In genomic region chr5:93005815-93006341, GRCm38 (mm10) we compare ENCODE assay signal across 8 mouse cellular contexts. TPM values are rescaled to one million over a fixed set of nuclear protein-coding genes. Genes with fewer than 3 reads are reported as not detected.
DNase-seq lines count a peak whose midpoint lies in the region; ATAC-seq and TF ChIP-seq lines count a peak whose summit lies in the region.

No protein-coding gene starts in this region.

- no peak for TF ChIP-seq EP300 in heart, adult 2 months (IDR thresholded peaks at IDR 0.05; ENCODE audit: insufficient read depth, low read depth, low read length)

- no peaks in the 10 kb centered on the region for H3K36me3 ChIP-seq in heart, adult 2 months (ENCODE audit: control insufficient read depth, insufficient read depth, low read length)
- H3K36me3 ChIP-seq in kidney, embryonic 15.5 days, result no peaks in the 10 kb centered on the region
- H3K36me3 ChIP-seq in midbrain, embryonic 10.5 days, result no peaks in the 10 kb centered on the region

- intact Hi-C loops in heart, adult 2 months (cut with DNase I), result no loop called here

- H3K79me2 ChIP-seq in heart, adult 2 months (replicated peaks; ENCODE audit: control insufficient read depth, insufficient read depth, low read length), result no peaks in the 10 kb centered on the region

- no peak for TF ChIP-seq CTCF in heart, adult 2 months (IDR thresholded peaks at IDR 0.05)

- H3K4me2 ChIP-seq in kidney, embryonic 15.5 days, result peak overlapping the region; percentile 58

- H3K9ac ChIP-seq in heart, adult 2 months (ENCODE audit: low read depth, low read length), result 0 out of 2 replicates have a peak overlapping the region, but pooled peaks have one; percentile 26
- H3K9ac ChIP-seq in kidney, embryonic 15.5 days, result no peak overlapping the region

- peak; percentile 38 to 54 for DNase-seq in frontal cortex, postnatal 36 days (ENCODE audit: low spot score in 2 of 2)
- no peak for DNase-seq in frontal cortex, postnatal 10 days (ENCODE audit: low spot score in 2 of 2)
- peak; percentile 66 for DNase-seq in adrenal gland, postnatal 10 days
- DNase-seq in heart, adult 2 months, result peak; percentile 56 to 61
- DNase-seq in midbrain, embryonic 10.5 days (ENCODE audit: low spot score), result peak; percentile 50
- no peak for DNase-seq in thymus, postnatal 36 days

- ATAC-seq in kidney, embryonic 15.5 days (replicated peaks; ENCODE audit: low FRiP score), result peak; percentile 64
- no peak for ATAC-seq in erythroblast, adult 5-6 weeks (replicated peaks; ENCODE audit: low FRiP score, poor library complexity, severe bottlenecking)

- TF ChIP-seq POLR2A in heart, adult 2 months (IDR thresholded peaks at IDR 0.05; ENCODE audit: insufficient read depth, low read depth, low read length), result no peak

- peak overlapping the region; percentile 43 for H3K4me3 ChIP-seq in heart, adult 2 months
- peak overlapping the region; percentile 35 for H3K4me3 ChIP-seq in kidney, embryonic 15.5 days (replicated peaks)
- peak overlapping the region; percentile 33 for H3K4me3 ChIP-seq in midbrain, embryonic 10.5 days

- H3K9me3 ChIP-seq in kidney, embryonic 15.5 days (replicated peaks), result no peaks in the 10 kb centered on the region
- no peaks in the 10 kb centered on the region for H3K9me3 ChIP-seq in midbrain, embryonic 10.5 days (replicated peaks)

- 32% methylated on average over 14 of the region's 14 CpGs for WGBS in heart, adult 2 months
- 34% methylated on average over 14 of the region's 14 CpGs for WGBS in kidney, embryonic 15.5 days
- WGBS in midbrain, embryonic 10.5 days, result 43% methylated on average over 14 of the region's 14 CpGs

- peak overlapping the region; percentile 53 for H3K27ac ChIP-seq in heart, adult 2 months
- H3K27ac ChIP-seq in kidney, embryonic 15.5 days, result peak overlapping the region; percentile 89
- H3K27ac ChIP-seq in midbrain, embryonic 10.5 days (replicated peaks), result peak overlapping the region; percentile 69

- peaks cover 4% of the 10 kb centered on the region; the same call in 1 of the 2 replicates for H3K4me1 ChIP-seq in heart, adult 2 months (ENCODE audit: control insufficient read depth, insufficient read depth, low read length)
- H3K4me1 ChIP-seq in kidney, embryonic 15.5 days, result peaks cover 23% of the 10 kb centered on the region
- H3K4me1 ChIP-seq in midbrain, embryonic 10.5 days, result peaks cover 18% of the 10 kb centered on the region

- H3K27me3 ChIP-seq in heart, adult 2 months (ENCODE audit: control insufficient read depth, insufficient read depth, low read length), result no peaks in the 10 kb centered on the region
- no peaks in the 10 kb centered on the region for H3K27me3 ChIP-seq in kidney, embryonic 15.5 days
- H3K27me3 ChIP-seq in midbrain, embryonic 10.5 days (ENCODE audit: low read depth, poor library complexity, severe bottlenecking), result no peaks in the 10 kb centered on the region

RNA-seq across cellular contexts. Expression of gene Sowahb, which starts 38.9 kb away (rescaled TPM):
- total RNA-seq in adrenal gland, postnatal 10 days (2021), result 1 to 10 TPM in 1 of 2 experiments, under 1 TPM in 1; 0.48 to 1.4 TPM
- under 1 TPM in 1 of 2 experiments, not detected in 1; 0.08 TPM for total RNA-seq in heart, adult 2 months (2021)
- 0.04 TPM in 1 of 2 replicates, not detected in the other for polyA plus RNA-seq in heart, adult 2 months (2012; rRNA removed)
- 1.4 and 1.5 TPM in 2 replicates for polyA plus RNA-seq in kidney, embryonic 15.5 days (2015; fragmentation: Nextera tagmentation; extraction: Ambion mirVana)
- 0.12 and 0.26 TPM in 2 replicates for polyA plus RNA-seq in midbrain, embryonic 10.5 days (2016; fragmentation: Nextera tagmentation; extraction: Ambion mirVana)
- not detected in 2 replicates for total RNA-seq in erythroblast, adult 5-6 weeks (2015; ENCODE audit: low replicate concordance)
- total RNA-seq in erythroblast, adult 5-6 weeks (2017; ENCODE audit: low replicate concordance), result not detected in 2 replicates

Comparison
In these comparisons a context has a peak if more than half of its experiments do, and no peak if none do; other contexts are left out.
1. DNase-seq: peak in frontal cortex, postnatal 36 days (2 of 2), adrenal gland, postnatal 10 days (single experiment), heart, adult 2 months (2 of 2) and midbrain, embryonic 10.5 days (single experiment); none in frontal cortex, postnatal 10 days (0 of 2) and thymus, postnatal 36 days (0 of 2).
2. Peak in every context shown above with its lines, with median percentiles within 50 percentile points of each other: H3K27ac ChIP-seq and H3K4me3 ChIP-seq.